Mouse (Mus musculus) megakaryocyte-erythroid progenitor cell, adult 5-6 weeks (primary cell): Measurements from ENCODE around the gene Pfn1. TPM values are rescaled to one million over a fixed set of nuclear protein-coding genes. Genes with fewer than 3 reads are reported as not detected.

Source experiments
- ATAC-seq: replicated peaks from 2 replicates; pipeline ENCODE4 v1.8.0; 2016; ENCODE audit warnings: mild to moderate bottlenecking, inconsistent platforms; ENCODE audit not compliant: severe bottlenecking, poor library complexity, low FRiP score, low TSS enrichment
- total RNA-seq, 2 experiments: library from RNA; stranded (forward) in 1 of 2; stranded (reverse) in 1 of 2; fragments of 200-1000, 215-1000 nt in 1 of 2; fragments of >200 nt in 1 of 2; fragmentation: Nextera tagmentation in 1 of 2; gene quantifications; 2 replicates each; pipeline ENCODE4 v1.2.3; 2014 to 2017

Pfn1 gene
- total RNA-seq, 2 experiments from 2014 or later, result 675 to 1,236 TPM

DNA sequence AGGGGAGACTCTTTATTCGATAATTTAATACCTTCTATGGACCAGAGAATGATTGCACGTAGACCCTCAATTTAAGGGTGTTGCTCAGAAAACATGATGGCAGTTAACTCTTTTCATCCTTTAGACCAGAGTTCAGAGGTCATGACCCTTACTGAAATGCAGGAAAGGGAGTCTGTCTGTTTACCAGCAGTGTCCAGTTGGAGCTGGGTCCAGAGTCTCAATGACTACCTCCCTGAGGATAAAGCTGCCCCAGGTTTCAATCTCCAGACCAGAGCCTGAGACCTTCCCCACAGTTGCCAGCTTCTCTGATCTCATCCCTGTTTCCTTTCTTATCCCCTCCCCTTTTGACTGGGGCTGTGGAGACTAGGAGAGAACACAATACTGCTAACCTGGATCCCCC, 24.1 kb upstream of the Pfn1 start:
- ATAC-seq, result no peak

DNA sequence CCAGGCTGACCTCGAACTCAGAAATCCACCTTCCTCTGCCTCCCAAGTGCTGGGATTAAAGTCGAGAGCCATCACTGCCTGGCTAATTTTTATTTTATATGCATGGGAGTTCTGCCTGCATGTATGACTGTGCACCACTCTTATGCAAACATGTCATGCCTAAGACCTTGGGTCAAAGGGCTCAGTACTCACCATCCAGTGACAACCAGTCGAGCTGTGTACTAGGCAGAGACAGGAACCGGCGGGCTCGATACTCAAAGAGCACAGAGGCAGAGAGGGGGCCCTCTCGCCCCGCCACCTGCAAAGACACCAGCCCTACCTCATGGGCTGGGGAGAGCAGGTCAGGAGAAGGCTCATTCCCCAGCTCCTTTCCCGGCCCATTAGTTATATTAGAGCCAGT, 23.6 kb upstream of the Pfn1 start:
- ATAC-seq, result no peak

DNA sequence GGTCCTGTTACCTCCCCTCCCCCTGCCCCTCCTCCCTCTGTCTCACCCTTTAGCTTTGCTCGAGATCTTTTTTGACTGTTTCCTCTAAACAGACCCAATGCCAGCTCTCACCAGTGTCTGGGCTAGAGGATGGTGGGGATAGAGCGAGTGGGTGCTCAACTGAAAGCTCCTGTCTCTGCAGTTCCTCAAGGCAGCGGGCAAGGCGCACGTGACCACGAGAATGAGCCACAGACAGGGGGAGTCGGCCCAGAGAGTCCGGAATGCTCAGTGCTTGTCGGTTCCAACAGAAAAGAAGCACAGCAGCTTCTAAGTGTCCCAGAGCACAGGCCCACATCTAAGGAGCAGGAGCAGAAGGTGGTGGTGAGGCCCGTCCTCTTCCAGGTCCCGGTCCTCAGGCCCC, 20.1 kb upstream of the Pfn1 start:
- ATAC-seq, result no peak

DNA sequence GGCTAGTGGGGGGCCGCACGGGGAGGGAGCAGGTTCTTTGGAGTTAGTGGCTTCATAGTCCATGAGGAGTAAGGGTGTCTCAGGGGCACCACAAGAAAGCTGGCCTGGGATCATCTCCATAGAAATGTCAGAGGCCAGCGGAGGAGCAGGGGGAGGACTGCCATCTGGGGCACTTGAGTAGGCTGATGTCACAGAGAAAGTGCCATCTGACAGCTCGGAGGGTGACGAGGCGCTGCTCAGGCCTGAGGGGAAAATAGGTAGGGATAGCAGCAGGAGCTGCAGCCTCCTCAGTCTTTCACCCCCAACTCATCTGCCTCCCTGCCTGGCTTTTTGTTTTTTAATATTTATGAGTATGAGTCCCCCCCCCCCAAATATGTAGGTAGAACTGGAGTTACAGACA, 19.6 kb upstream of the Pfn1 start:
- no peak for ATAC-seq

DNA sequence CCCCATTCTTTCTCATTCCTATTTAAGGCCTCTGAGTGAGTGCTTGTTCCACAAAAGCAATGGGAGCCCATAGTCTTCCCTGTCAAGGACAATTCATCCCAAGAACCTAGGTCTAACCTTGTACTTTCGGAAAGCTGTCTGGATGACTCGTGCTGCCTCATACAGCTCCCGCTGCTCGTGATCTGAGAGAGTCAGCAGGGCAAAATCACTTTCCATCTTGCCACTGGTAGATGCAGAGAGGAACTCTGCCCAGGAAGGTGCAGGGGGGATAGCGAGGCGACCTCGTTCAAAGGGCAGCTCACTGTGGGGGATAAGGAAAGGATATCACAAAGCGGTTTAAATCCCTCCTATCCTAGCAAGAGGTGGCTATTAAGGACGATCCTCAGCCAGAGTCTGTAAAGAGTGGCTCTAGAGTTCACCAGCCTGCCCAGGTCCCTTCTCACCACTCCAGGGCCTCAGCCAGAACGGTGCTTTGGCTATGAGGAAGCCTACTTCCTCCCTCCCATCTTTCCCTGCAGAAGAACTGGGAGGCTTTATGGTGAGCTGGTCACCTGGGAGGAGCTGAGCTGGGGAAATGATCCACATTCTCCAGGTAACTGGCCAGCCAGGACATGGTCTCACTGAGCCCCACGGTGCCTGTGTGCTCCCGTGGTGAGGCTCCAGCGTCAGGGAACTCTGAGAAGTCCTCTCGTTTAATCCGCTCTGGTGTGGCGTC, 17.0 kb upstream of the Pfn1 start:
- no peak for ATAC-seq

DNA sequence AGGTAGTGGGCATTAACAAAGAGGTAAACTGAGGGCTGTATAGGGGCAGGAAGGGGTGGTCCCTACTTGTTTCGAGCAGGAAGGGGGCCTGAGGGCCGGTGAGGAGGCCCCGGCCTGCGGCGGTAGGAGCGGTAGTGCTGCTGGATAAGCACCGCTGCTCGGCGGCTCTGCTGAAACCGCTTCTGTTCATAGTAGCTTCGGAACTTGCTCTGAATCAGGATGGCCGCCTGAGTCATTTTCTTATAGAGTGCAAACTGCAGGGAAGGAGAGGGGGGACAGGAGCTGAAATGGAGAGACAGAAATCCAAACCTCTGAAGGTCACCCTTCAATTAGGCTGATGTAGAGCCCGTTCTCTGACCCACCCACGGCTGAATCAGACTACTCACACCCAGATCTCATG, 16.0 kb upstream of the Pfn1 start:
- ATAC-seq, result no peak

DNA sequence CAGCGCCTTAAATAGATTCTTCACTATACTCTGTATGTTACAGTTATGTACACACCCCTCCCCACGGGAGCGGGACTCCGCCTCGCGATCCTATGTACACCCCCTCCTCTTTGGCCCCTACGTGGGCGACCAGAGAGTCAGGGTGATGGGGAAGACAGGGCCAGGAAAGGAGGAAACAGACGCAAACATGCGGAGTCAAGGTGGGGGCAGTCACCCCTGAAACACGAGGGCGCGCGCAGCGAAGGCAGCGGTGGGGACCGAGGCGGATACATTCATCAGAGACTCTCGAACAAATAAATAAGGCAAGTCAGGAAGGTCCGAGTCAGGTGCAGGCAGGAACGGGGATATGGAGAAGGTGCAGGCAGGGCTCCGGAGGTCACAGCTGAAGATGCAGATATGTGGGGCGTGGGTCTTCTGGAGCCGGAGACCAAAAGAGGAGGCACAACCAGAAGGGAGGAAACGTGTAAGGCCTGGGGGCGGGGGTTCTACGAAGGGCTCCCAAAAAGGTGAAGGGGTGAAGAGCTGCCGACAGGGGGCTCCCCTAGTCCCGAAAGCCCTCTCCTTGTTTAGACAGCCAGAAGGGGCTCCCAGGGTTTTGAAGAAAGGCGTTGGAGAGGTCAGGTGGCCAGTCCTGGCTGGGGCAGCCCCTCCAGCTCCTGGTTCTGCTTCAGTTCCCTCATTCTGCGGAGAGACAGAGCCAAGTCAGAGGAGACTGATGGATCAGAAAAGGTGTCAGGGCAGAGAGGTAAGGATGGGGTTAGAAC, 15.3 kb upstream of the Pfn1 start:
- ATAC-seq, result peak; percentile 48

DNA sequence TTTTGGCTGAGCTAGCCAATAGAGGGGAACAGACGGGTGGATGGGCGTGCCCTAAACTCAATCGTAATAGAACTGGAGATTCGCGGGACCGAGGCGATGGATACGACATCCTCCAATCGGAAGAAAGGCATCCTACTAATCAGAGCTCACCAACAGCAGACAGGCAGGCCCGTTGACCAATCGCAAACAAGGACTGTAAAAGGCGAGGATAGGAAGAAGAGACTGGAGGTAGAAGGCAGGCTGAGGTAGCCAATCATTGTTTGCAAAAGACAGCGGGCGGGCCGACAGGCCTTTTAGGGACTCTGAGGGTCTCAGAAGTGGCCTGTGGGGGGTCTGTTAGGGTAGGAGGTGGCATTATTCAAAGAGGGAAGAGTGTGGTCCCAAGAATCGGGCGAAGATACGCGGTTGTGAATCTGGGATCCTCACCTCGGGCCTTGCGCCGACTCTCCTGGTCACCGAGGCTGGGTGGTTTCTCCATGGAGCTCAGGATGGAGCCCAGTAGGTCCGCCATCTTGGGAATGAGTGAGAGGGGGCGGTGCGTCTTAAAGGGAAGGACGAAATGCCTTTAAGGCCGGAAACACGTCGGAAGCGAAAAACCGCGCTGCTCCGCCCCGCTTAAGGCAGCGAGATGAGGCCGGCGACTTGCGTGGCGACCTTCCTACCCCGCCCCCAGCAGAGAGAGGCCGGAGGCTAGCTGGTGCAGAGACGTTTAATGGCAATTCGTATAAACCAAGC, 14.5 kb upstream of the Pfn1 start, which contains the start of gene Spag7:
TSS of gene Spag7 (minus strand) at position 646 of the 735 bp plus-strand sequence.
- peak; percentile 87 for ATAC-seq

DNA sequence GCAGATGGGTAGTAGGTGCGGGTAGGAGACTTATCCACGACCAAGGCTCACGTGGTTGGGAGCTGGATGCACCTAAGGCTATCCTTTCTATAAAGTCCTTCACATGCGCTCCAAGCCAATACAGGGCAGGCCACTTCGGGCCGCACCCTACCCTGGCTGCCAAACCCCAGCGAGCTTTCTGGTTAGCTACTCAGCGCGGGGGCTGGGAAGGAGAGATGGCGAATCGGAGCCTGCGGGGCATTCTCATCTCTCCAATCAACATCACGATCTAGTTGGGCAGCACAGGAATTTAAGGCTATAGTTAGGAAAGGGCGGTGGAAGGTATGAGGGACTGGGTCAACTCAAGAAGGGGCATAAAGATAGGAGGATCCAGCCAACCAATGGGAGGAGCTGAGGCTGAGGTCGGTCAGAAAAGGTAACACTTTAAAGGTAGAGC, 13.9 kb upstream of the Pfn1 start:
- no peak for ATAC-seq

DNA sequence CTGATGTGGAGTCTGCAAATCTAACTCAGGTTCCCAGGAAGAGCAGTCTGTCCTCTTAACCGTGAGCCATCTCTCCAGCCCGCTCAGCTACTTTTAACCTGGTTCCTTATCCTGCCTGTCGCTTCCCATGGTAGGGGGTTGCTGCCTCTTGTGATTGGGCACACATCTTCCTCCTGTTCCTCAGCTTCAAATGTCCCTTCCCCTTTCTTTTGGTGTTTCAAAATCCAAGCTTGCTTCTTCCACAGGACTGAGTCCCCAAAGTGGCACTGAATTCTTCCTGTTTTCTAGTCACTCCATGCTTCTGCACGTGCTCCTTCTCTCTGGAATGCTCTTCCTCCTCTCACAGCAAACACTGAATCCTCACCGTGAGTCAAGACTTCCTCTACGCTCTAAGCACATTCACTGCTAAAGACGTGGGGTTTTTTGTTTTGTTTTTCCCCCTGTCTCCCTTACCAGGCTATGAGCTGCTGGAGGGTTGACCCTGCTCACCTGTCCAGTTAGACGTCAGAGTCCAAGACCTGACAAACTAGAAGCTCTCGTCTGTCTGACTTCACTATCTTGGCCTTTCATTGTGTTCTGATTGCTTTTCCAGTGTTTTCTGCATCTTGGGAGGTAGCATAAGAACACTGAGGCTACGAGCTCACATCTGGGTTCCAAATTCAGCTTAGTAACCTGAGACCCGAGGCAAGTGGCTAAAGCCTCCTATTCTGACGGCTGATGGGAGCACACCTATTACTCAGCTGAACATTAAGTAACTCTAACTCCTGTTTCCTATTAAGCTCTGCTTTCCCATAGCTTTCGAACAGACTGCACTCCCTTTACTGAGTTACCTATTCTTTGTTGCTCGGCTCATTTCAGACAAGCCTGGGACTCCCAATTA, 13.1 kb upstream of the Pfn1 start:
- ATAC-seq, result no peak

DNA sequence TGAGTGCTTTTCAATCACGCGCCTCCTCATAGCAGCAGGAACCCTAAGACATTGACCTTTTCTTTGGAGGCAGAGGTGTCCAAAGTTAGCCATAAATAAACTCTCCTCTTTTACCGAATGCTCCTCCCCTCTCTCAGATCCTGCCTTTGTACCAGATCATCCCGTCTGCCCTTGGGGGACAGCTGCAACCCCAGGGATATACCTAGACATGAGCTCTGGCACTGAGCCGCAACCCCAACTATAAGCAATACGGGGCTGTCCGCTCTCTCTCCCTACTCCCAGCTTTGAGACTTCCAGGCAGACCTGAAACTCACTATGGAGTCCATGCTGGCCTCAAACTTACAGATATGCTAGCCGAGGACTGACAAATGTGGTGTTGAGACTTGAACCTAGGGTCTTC, 12.2 kb upstream of the Pfn1 start:
- ATAC-seq, result no peak

DNA sequence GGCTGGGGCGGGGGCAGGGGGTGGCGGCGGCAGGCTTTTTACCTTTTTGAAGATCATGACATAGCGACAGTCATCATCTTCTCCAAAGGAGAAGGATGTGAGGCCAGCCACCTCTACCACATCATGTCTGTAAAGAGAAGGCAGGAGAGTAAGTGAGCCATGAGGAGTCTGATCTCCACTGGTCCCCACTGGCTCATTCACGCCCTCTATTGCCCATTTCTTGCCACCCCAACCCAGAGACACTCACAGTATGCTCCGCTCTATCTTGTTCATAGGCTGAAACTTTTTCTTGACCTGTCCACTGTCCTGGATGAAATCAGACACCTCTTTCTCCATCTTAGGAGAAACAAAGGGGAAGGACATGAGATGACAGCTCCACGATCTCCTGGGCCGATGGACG, 10.3 kb upstream of the Pfn1 start:
- ATAC-seq, result no peak

DNA sequence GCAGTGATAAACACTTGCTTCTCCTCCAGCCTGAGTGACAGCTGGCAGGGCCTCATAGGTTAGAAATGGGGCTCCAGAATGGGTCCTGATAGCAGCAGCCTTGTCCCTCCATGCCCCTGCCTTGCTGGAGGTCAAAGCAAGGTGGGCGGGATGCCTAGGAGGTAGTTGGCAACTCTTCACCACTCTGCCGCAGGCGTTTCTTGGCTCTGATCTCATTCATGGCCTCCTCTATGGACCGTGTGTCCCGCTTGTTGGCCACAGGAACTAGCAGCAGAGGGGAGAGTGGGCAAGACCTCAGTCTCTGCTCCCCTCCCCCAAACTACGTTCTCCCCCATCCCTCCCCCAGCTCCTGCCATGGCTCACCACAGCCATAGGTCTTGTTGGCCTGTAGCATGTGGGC, 9.5 kb upstream of the Pfn1 start:
- ATAC-seq, result no peak

DNA sequence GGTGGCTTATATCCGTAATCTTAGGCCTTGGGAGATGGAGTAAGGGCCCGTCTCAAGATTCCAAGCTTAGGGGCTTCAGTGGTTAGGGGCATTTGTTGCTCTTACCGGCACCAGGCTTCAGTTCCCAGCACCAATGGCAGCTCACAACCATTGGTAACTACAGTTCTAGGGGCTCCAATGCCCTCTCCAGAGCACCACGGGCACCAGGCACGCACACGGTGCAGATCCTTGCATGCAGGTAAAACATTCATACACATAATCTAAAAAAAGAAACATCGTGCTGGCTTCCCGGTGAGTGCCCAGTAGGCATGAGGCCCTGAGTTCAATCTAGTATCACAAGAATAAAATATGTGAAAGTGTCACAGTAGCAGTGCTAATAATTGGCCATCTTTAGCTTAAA, 8.7 kb upstream of the Pfn1 start:
- no peak for ATAC-seq

DNA sequence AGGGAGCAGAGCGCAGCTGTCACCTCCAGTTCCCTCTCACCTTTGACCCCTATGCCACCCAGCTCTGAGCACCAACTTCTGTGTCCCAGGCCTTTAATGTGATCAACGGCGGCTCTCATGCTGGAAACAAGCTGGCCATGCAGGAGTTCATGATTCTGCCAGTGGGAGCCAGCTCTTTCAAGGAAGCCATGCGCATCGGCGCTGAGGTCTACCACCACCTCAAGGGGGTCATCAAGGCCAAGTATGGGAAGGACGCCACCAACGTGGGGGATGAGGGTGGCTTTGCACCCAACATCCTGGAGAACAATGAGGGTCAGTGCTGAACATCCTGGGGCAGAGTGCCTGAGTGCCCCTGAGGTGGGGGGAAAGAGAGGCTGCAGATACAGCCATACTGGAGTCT, 6.1 kb upstream of the Pfn1 start:
- no peak for ATAC-seq

DNA sequence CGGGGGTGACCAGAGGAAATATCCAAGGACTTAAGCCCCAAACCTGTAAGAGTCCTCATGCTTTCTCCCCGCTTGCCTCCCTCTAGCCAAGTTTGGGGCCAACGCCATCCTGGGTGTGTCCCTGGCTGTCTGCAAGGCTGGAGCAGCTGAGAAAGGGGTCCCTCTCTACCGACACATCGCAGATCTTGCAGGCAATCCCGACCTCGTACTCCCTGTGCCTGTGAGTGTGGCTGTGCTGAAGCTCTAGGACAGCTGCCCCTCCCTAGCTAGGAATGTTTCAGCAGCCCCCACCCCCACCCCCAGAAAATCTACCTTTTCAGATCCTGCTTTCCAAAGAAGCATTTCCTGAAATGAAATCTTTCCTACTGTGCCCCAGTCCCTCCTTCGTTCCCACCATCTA, 4.5 kb upstream of the Pfn1 start:
- ATAC-seq, result no peak

DNA sequence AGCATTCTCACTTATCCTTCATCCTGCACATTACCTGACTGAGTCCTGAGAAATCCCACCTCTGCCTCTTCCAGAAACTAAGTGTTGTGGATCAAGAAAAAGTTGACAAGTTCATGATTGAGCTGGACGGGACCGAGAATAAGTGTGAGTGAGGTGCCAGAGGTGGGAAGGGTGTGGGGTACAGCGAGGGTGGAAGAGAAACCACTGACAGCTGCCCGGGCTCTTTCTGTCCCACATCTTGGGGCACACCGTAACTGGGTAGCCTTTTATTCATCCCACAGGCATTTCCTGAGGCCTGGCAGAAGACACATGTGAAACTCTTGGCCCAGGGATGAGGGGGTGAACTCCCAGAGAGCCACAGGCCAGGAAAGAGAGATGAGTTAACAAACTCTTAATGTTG, 4.1 kb upstream of the Pfn1 start:
- no peak for ATAC-seq

DNA sequence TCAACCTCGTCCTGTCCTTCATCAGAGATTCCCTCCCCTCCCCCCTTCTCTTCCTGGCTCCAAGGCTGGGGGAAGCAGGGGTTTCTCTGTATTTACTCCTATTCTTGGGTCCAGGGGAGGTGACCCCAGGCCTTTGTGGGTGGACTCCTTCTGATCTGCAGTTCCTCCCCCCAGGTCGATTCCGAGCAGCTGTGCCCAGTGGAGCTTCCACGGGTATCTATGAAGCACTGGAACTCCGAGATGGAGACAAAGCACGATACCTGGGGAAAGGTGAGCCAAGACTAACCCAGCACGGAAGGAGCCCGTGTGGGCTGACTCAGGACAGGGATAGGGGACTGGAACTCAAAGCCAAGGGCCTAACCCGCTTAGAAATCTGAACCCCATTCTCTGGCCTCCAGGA, 3.5 kb upstream of the Pfn1 start:
- no peak for ATAC-seq

DNA sequence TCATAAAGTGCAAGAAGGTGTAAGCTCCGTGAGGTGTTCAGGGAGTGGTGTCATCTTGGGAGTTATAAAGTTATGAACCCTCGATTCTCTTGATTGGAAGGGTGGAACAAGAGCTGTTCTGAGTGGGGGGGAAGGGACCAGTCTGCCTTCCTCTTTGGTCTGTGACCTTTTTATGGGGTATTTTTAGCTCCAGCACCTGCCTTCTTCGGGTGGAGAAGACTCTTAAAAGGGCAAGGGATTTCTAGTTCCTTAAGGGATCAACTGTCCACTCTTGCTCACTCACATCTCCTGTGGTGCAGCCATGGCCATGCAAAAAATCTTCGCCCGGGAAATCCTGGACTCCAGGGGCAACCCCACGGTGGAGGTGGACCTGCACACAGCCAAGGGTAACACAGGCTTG, 3.1 kb upstream of the Pfn1 start:
- ATAC-seq, result no peak

DNA sequence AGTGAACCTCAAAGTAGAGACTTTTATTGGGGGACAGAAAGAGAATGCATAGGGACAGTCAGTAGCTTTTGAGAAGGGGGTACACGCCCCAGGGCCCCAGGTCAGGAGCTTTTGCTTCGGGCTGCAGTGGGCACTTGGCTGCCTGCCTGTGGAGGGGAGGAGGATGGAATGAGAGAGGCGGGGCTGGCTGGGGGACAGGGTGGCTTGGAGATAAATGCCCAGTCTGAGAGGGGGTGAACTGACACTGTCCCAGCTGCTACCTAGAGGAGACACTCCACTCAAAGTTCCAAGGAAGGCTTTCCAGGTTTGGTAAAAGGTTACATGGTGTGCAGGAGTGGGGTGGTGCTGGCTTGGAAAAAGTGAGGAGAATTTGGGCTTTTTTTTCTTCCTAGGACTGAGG, 2.5 kb upstream of the Pfn1 start, which contains the start of gene Eno3:
TSS of gene Eno3 (plus strand) at position 239 of the 400 bp plus-strand sequence.
- no peak for ATAC-seq
